Mouse (Mus musculus): ENCODE measurements around the gene Cdh12. TPM values are rescaled to one million over a fixed set of nuclear protein-coding genes. Genes with fewer than 3 reads are reported as not detected.
"Not testable (repeated sequence)": the region's sequence is repeated elsewhere in the genome, so short reads cannot be mapped to it uniquely, and the experiment has no call there.

Cdh12 gene
- polyA plus RNA-seq, 1 experiment from 2014 or later: 0.11 TPM

- Histone ChIP-seq H3K4me1 (ENCODE audit: control insufficient read depth, insufficient read depth, low read length) (no peaks in the 10 kb centered on the region), H3K36me3 (ENCODE audit: control insufficient read depth, insufficient read depth) (no peaks in the 10 kb centered on the region), H3K9ac (ENCODE audit: low read length) (no peak overlapping the region), H3K4me3 (ENCODE audit: low read length) (no peak overlapping the region), H3K4me2 (ENCODE audit: low read depth, low read length) (no peak overlapping the region), H3K27me3 (ENCODE audit: control insufficient read depth, insufficient read depth, low read length) (no peaks in the 10 kb centered on the region), H3K27ac (ENCODE audit: low read length) (no peak overlapping the region), H3K9me3 (replicated peaks; ENCODE audit: control insufficient read depth, low read length) (no peaks in the 10 kb centered on the region)
- ATAC-seq (replicated peaks; ENCODE audit: extremely low read depth, insufficient read depth, low FRiP score): no peak
- 83% methylated on average over 4 of the region's 4 CpGs for WGBS
These were observed 121.9 kb downstream of the Cdh12 start for GRCm38 (mm10) chr15:20571012-20571411.

GRCm38 (mm10) chr15:20582567-20583075 is 133.6 kb downstream of the Cdh12 start:
- H3K27me3 ChIP-seq (ENCODE audit: control insufficient read depth, insufficient read depth, low read length): no peaks in the 10 kb centered on the region
- no peak overlapping the region for H3K4me2 ChIP-seq (ENCODE audit: low read depth, low read length)
- no peak for ATAC-seq (replicated peaks; ENCODE audit: extremely low read depth, insufficient read depth, low FRiP score)
- H3K36me3 ChIP-seq (ENCODE audit: control insufficient read depth, insufficient read depth): no peaks in the 10 kb centered on the region
- H3K4me1 ChIP-seq (ENCODE audit: control insufficient read depth, insufficient read depth, low read length): no peaks in the 10 kb centered on the region
- H3K9ac ChIP-seq (ENCODE audit: low read length): no peak overlapping the region
- H3K27ac ChIP-seq (ENCODE audit: low read length): no peak overlapping the region
- H3K4me3 ChIP-seq (ENCODE audit: low read length): no peak overlapping the region
- H3K9me3 ChIP-seq (replicated peaks; ENCODE audit: control insufficient read depth, low read length): no peaks in the 10 kb centered on the region
- 60% methylated on average over 5 of the region's 5 CpGs for WGBS

- WGBS: 66% methylated on average over 5 of the region's 5 CpGs
- ATAC-seq (replicated peaks; ENCODE audit: extremely low read depth, insufficient read depth, low FRiP score): no peak
- no peaks in the 10 kb centered on the region for H3K27me3 ChIP-seq (ENCODE audit: control insufficient read depth, insufficient read depth, low read length)
These were observed 142.5 kb downstream of the Cdh12 start for GRCm38 (mm10) chr15:20591599-20591998.

GRCm38 (mm10) chr15:20605751-20606150 is 156.7 kb downstream of the Cdh12 start:
- 32% methylated on average over 3 of the region's 3 CpGs for WGBS
- H3K4me1 ChIP-seq (ENCODE audit: control insufficient read depth, insufficient read depth, low read length): not testable (repeated sequence)
- H3K27ac ChIP-seq (ENCODE audit: low read length): 0 out of 2 replicates have a peak overlapping the region, but pooled peaks have one; percentile 20

More at GRCm38 (mm10) chr15:20591599-20591998, 142.5 kb downstream of the Cdh12 start:
- Histone ChIP-seq H3K4me2 (ENCODE audit: low read depth, low read length) (no peak overlapping the region), H3K4me3 (ENCODE audit: low read length) (no peak overlapping the region), H3K9ac (ENCODE audit: low read length) (no peak overlapping the region), H3K9me3 (replicated peaks; ENCODE audit: control insufficient read depth, low read length) (no peaks in the 10 kb centered on the region), H3K27ac (ENCODE audit: low read length) (no peak overlapping the region), H3K36me3 (ENCODE audit: control insufficient read depth, insufficient read depth) (no peaks in the 10 kb centered on the region), H3K4me1 (ENCODE audit: control insufficient read depth, insufficient read depth, low read length) (no peaks in the 10 kb centered on the region)

GRCm38 (mm10) chr15:20634593-20634992 is 185.5 kb downstream of the Cdh12 start:
- no peak for ATAC-seq (replicated peaks; ENCODE audit: extremely low read depth, insufficient read depth, low FRiP score)
- Histone ChIP-seq H3K4me3 (ENCODE audit: low read length) (no peak overlapping the region), H3K4me2 (ENCODE audit: low read depth, low read length) (no peak overlapping the region), H3K27ac (ENCODE audit: low read length) (no peak overlapping the region), H3K36me3 (ENCODE audit: control insufficient read depth, insufficient read depth) (no peaks in the 10 kb centered on the region), H3K4me1 (ENCODE audit: control insufficient read depth, insufficient read depth, low read length) (no peaks in the 10 kb centered on the region), H3K9ac (ENCODE audit: low read length) (no peak overlapping the region), H3K27me3 (ENCODE audit: control insufficient read depth, insufficient read depth, low read length) (no peaks in the 10 kb centered on the region), H3K9me3 (replicated peaks; ENCODE audit: control insufficient read depth, low read length) (no peaks in the 10 kb centered on the region)
- 68% methylated on average over 2 of the region's 2 CpGs for WGBS

More at GRCm38 (mm10) chr15:20605751-20606150, 156.7 kb downstream of the Cdh12 start:
- not testable (repeated sequence) for H3K36me3 ChIP-seq (ENCODE audit: control insufficient read depth, insufficient read depth); H3K9ac ChIP-seq (ENCODE audit: low read length); H3K4me3 ChIP-seq (ENCODE audit: low read length); H3K9me3 ChIP-seq (replicated peaks; ENCODE audit: control insufficient read depth, low read length); H3K4me2 ChIP-seq (ENCODE audit: low read depth, low read length); H3K27me3 ChIP-seq (ENCODE audit: control insufficient read depth, insufficient read depth, low read length); ATAC-seq (replicated peaks; ENCODE audit: extremely low read depth, insufficient read depth, low FRiP score)

- Histone ChIP-seq H3K27ac (ENCODE audit: low read length) (no peak overlapping the region), H3K36me3 (ENCODE audit: control insufficient read depth, insufficient read depth) (no peaks in the 10 kb centered on the region), H3K4me3 (ENCODE audit: low read length) (no peak overlapping the region), H3K9ac (ENCODE audit: low read length) (no peak overlapping the region), H3K9me3 (replicated peaks; ENCODE audit: control insufficient read depth, low read length) (no peaks in the 10 kb centered on the region), H3K4me1 (ENCODE audit: control insufficient read depth, insufficient read depth, low read length) (no peaks in the 10 kb centered on the region), H3K27me3 (ENCODE audit: control insufficient read depth, insufficient read depth, low read length) (no peaks in the 10 kb centered on the region), H3K4me2 (ENCODE audit: low read depth, low read length) (no peak overlapping the region)
- 84% methylated on average over 2 of the region's 2 CpGs for WGBS
- no peak for ATAC-seq (replicated peaks; ENCODE audit: extremely low read depth, insufficient read depth, low FRiP score)
These were observed 190.1 kb downstream of the Cdh12 start for GRCm38 (mm10) chr15:20639155-20639554.

GRCm38 (mm10) chr15:20642905-20643414 is 193.9 kb downstream of the Cdh12 start:
- H3K9me3 ChIP-seq (replicated peaks; ENCODE audit: control insufficient read depth, low read length): no peaks in the 10 kb centered on the region
- H3K27me3 ChIP-seq (ENCODE audit: control insufficient read depth, insufficient read depth, low read length): no peaks in the 10 kb centered on the region
- no peaks in the 10 kb centered on the region for H3K4me1 ChIP-seq (ENCODE audit: control insufficient read depth, insufficient read depth, low read length)
- no peak overlapping the region for H3K9ac ChIP-seq (ENCODE audit: low read length)
- no peaks in the 10 kb centered on the region for H3K36me3 ChIP-seq (ENCODE audit: control insufficient read depth, insufficient read depth)
- ATAC-seq (replicated peaks; ENCODE audit: extremely low read depth, insufficient read depth, low FRiP score): no peak
- 81% methylated on average over 3 of the region's 3 CpGs for WGBS
- H3K4me2 ChIP-seq (ENCODE audit: low read depth, low read length): no peak overlapping the region
- H3K4me3 ChIP-seq (ENCODE audit: low read length): no peak overlapping the region
- H3K27ac ChIP-seq (ENCODE audit: low read length): no peak overlapping the region

GRCm38 (mm10) chr15:20660221-20660620 is 211.2 kb downstream of the Cdh12 start:
- H3K9ac ChIP-seq (ENCODE audit: low read length): no peak overlapping the region
- H3K4me1 ChIP-seq (ENCODE audit: control insufficient read depth, insufficient read depth, low read length): no peaks in the 10 kb centered on the region
- no peaks in the 10 kb centered on the region for H3K27me3 ChIP-seq (ENCODE audit: control insufficient read depth, insufficient read depth, low read length)
- H3K27ac ChIP-seq (ENCODE audit: low read length): no peak overlapping the region
- no peaks in the 10 kb centered on the region for H3K9me3 ChIP-seq (replicated peaks; ENCODE audit: control insufficient read depth, low read length)
- no peak overlapping the region for H3K4me3 ChIP-seq (ENCODE audit: low read length)
- no peak overlapping the region for H3K4me2 ChIP-seq (ENCODE audit: low read depth, low read length)
- 64% methylated on average over 2 of the region's 2 CpGs for WGBS
- no peaks in the 10 kb centered on the region for H3K36me3 ChIP-seq (ENCODE audit: control insufficient read depth, insufficient read depth)
- ATAC-seq (replicated peaks; ENCODE audit: extremely low read depth, insufficient read depth, low FRiP score): no peak

GRCm38 (mm10) chr15:20666650-20667049 is 217.6 kb downstream of the Cdh12 start, which contains the start of gene Acot10:
Gene Acot10, minus strand, starts transcription at chr15:20666750.
- Histone ChIP-seq H3K27ac (ENCODE audit: low read length) (no peak within 1 kb of the TSS), H3K4me2 (ENCODE audit: low read depth, low read length) (no peak within 1 kb of the TSS), H3K36me3 (ENCODE audit: control insufficient read depth, insufficient read depth) (no peaks in the 10 kb centered on the region), H3K9me3 (replicated peaks; ENCODE audit: control insufficient read depth, low read length) (no peaks in the 10 kb centered on the region), H3K4me3 (ENCODE audit: low read length) (no peak within 1 kb of the TSS), H3K27me3 (ENCODE audit: control insufficient read depth, insufficient read depth, low read length) (no peaks in the 10 kb centered on the region), H3K9ac (ENCODE audit: low read length) (no peak within 1 kb of the TSS), H3K4me1 (ENCODE audit: control insufficient read depth, insufficient read depth, low read length) (no peaks in the 10 kb centered on the region)
- no peak for ATAC-seq (replicated peaks; ENCODE audit: extremely low read depth, insufficient read depth, low FRiP score)
- 89% methylated on average over 10 of the region's 10 CpGs for whole genome bisulfite sequencing

Measured in heart, embryonic 16.5 days (tissue).